Mouse (Mus musculus): ENCODE measurements around the gene Tmem136. TPM values are rescaled to one million over a fixed set of nuclear protein-coding genes. Genes with fewer than 3 reads are reported as not detected.

Tmem136 gene
- 5.7 and 7.8 TPM in 2 replicates for polyA plus RNA-seq (2014; fragmentation: Nextera tagmentation; extraction: Ambion mirVana)

DNA sequence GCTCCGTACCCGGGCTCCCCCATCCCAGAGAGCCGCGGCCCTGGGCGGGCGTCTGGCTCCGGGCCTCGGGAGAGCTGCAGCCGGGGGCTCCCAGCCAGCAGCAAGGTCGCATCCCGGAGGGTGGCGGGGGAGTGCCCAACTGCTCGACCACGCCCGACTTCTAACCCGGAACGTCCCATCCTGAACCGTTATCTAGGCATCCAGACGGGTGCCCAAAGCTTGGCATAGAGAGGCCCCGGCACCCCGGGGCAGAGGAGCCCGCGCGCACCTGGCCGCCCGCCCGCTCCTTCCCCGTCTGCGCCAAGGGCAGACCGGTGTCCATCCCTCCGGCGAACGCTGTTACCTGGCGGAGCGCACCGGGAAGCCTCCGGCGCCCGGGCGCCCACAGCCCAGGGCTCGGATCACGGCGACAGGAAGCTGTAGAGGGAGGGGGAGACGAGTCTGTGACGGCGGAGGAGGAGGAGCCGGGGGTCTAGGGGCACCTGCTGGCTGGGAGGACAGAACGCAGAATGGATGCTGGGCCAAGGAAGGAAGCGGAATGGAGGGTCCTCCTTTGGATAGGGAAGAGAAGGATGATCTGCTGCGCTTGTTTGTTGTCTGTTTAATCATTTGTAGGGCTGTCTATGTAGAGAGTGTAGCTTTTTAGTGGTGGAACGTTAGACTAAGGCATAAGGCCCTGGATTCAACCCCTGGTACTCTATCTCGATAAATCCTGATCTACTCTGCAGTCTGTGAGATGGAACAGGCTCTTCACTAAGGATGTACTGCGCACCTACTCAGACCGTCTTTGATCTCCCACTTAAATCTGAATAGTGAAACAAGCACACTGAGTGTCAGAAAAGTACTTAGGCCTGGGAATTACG is at the start of gene Tmem136:
Gene Tmem136, minus strand, starts transcription at position 437 of the 863 bp plus-strand sequence.
- Histone ChIP-seq H3K27ac (replicated peaks; ENCODE audit: low read depth, low read length) (no peak within 1 kb of the TSS), H3K4me2 (ENCODE audit: low read depth, low read length) (peak within 1 kb of the TSS; percentile 79), H3K9me3 (ENCODE audit: control insufficient read depth, low read length) (no peaks in the 10 kb centered on the region), H3K9ac (ENCODE audit: low read depth, low read length) (peak within 1 kb of the TSS; percentile 84), H3K36me3 (ENCODE audit: control insufficient read depth, insufficient read depth, low read length) (peaks cover 5% of the 10 kb centered on the region), H3K27me3 (replicated peaks; ENCODE audit: control insufficient read depth, insufficient read depth, low read length) (no peaks in the 10 kb centered on the region), H3K4me1 (ENCODE audit: control insufficient read depth, insufficient read depth, low read length) (peaks cover 10% of the 10 kb centered on the region), H3K4me3 (ENCODE audit: low read depth, low read length) (peak within 1 kb of the TSS; percentile 78)
- DNase-seq (ENCODE audit: low spot score) (peak; percentile 78), ATAC-seq (ENCODE audit: low read depth) (peak; percentile 96)
- WGBS, result 5% methylated on average over 44 of the region's 55 CpGs

DNA sequence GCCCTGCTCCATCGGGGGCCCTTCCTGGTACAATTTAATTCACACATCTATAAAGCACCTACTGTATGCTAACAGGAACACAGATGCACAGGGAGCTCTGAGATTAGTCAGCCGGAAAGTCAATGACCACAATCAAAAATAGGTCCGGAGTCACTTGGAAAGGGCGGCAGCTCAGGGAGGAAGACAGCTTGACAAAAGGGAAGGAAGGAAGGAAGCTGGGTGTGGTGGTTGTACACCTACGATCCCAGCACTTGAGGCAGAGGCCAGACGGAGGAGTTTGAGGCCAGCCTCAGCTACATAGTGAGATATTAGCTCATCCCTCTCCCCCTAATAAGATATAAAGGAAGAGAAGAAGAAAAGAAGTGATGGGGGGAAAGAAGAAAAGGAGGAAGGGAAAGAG is 39.6 kb upstream of the Tmem136 start:
- H3K4me3 ChIP-seq (ENCODE audit: low read depth, low read length), result no peak overlapping the region
- H3K9ac ChIP-seq (ENCODE audit: low read depth, low read length), result no peak overlapping the region
- no peak for DNase-seq (ENCODE audit: low spot score)
- H3K4me1 ChIP-seq (ENCODE audit: control insufficient read depth, insufficient read depth, low read length), result no peaks in the 10 kb centered on the region
- no peaks in the 10 kb centered on the region for H3K27me3 ChIP-seq (replicated peaks; ENCODE audit: control insufficient read depth, insufficient read depth, low read length)
- no peaks in the 10 kb centered on the region for H3K36me3 ChIP-seq (ENCODE audit: control insufficient read depth, insufficient read depth, low read length)
- no peak overlapping the region for H3K27ac ChIP-seq (replicated peaks; ENCODE audit: low read depth, low read length)
- H3K9me3 ChIP-seq (ENCODE audit: control insufficient read depth, low read length), result no peaks in the 10 kb centered on the region
- no peak for ATAC-seq (ENCODE audit: low read depth)
- WGBS, result 77% methylated on average over 6 of the region's 6 CpGs
- H3K4me2 ChIP-seq (ENCODE audit: low read depth, low read length), result no peak overlapping the region

DNA sequence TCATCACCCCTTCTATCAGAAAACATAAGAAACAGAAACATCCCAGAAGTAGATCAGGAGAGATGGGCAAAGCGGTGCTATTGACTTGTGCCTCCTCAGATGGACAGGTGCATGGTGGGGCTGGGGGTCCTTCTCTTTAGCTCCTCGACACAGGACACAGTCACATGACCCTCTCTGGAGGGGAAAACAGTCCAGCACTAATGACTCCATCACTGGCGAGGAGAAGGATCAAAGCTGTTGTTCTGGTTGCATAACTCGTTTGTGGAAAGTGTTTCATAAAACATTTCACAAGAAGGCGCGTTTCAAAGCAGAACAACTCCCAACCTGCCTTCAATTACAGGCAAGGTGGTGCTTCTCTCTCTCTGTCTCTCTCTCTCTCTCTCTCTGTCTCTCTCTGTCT is 35.4 kb upstream of the Tmem136 start:
- Histone ChIP-seq H3K36me3 (ENCODE audit: control insufficient read depth, insufficient read depth, low read length) (no peaks in the 10 kb centered on the region), H3K4me1 (ENCODE audit: control insufficient read depth, insufficient read depth, low read length) (peaks cover 3% of the 10 kb centered on the region; the same call in 1 of the 2 replicates), H3K4me3 (ENCODE audit: low read depth, low read length) (no peak overlapping the region), H3K9me3 (ENCODE audit: control insufficient read depth, low read length) (no peaks in the 10 kb centered on the region), H3K27ac (replicated peaks; ENCODE audit: low read depth, low read length) (no peak overlapping the region), H3K4me2 (ENCODE audit: low read depth, low read length) (no peak overlapping the region), H3K27me3 (replicated peaks; ENCODE audit: control insufficient read depth, insufficient read depth, low read length) (no peaks in the 10 kb centered on the region), H3K9ac (ENCODE audit: low read depth, low read length) (no peak overlapping the region)
- ATAC-seq (ENCODE audit: low read depth) (no peak), DNase-seq (ENCODE audit: low spot score) (no peak)
- 80% methylated on average over 6 of the region's 6 CpGs for WGBS

DNA sequence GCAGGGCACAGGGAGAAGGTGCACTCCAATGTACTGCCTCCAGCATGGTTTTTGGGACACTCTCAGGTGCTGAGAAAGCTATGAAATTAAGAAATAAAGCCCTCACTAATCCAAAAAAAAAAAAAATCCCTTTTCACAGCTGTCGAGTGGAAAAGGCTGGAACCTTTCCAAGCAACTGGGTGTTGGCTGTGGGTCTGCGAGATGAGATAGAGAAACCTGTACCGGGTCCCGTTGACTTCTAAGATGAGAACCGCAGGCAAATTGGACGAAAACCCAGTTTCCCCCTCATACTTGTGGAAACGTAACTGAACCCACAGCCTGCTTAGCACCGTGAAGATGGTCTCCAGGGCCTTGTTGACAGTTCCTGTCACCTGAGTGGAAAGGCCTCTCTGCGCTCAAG is 34.6 kb upstream of the Tmem136 start:
- H3K27ac ChIP-seq (replicated peaks; ENCODE audit: low read depth, low read length), result no peak overlapping the region
- ATAC-seq (ENCODE audit: low read depth) (no peak; the same call in 1 of the 2 replicates), DNase-seq (ENCODE audit: low spot score) (peak; percentile 71)
- H3K4me3 ChIP-seq (ENCODE audit: low read depth, low read length), result no peak overlapping the region
- H3K9ac ChIP-seq (ENCODE audit: low read depth, low read length), result no peak overlapping the region
- H3K27me3 ChIP-seq (replicated peaks; ENCODE audit: control insufficient read depth, insufficient read depth, low read length), result no peaks in the 10 kb centered on the region
- WGBS, result 55% methylated on average over 9 of the region's 9 CpGs
- H3K36me3 ChIP-seq (ENCODE audit: control insufficient read depth, insufficient read depth, low read length), result no peaks in the 10 kb centered on the region
- H3K4me1 ChIP-seq (ENCODE audit: control insufficient read depth, insufficient read depth, low read length), result peaks cover 3% of the 10 kb centered on the region; the same call in 1 of the 2 replicates
- no peak overlapping the region for H3K4me2 ChIP-seq (ENCODE audit: low read depth, low read length)
- no peaks in the 10 kb centered on the region for H3K9me3 ChIP-seq (ENCODE audit: control insufficient read depth, low read length)

DNA sequence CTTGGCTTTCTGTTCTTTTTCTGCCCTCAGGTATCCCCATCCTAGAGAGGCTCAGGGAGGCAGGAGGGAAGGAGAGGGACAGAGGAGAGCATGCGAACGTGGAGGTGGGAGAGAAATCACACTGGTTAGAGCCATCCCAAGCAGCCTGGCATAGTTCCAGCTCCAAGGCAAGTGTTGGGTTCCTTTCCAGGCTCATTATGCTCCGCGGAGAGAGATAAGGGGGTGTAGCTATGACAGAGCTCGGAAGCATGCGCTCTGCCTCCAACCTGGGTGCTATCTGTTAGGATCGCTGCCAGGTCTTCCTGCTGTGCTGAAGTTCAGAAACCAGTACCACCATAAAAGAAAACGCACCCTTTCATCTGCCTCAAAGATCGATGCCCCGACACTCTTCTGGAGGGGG is 33.7 kb upstream of the Tmem136 start:
- no peak overlapping the region for H3K4me3 ChIP-seq (ENCODE audit: low read depth, low read length)
- peak; percentile 72 for DNase-seq (ENCODE audit: low spot score)

DNA sequence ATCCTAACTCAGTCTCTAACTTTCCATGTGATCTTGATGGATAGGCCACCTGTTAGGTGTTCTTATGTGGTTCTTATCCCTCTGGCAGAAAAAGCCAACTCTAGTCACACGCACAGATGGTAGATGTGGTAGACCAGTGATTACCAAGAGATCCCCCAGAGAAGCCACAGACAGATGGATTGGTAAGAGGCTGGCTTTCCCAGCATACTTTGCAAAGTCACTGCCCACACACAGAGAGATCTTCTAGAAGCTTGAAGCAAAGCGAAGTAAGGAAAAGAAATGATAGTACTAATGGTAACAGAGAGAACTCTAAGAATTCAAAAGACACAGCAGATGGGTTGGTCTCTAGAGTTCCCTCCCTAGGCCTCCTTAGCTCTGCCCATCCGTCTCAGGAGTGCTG is 33.1 kb upstream of the Tmem136 start:
- H3K4me1 ChIP-seq (ENCODE audit: control insufficient read depth, insufficient read depth, low read length), result peaks cover 3% of the 10 kb centered on the region; the same call in 1 of the 2 replicates
- no peak overlapping the region for H3K4me3 ChIP-seq (ENCODE audit: low read depth, low read length)
- ATAC-seq (ENCODE audit: low read depth) (no peak), DNase-seq (ENCODE audit: low spot score) (no peak)
- no peak overlapping the region for H3K4me2 ChIP-seq (ENCODE audit: low read depth, low read length)
- WGBS, result 69% methylated on average over 3 of the region's 3 CpGs
- no peaks in the 10 kb centered on the region for H3K27me3 ChIP-seq (replicated peaks; ENCODE audit: control insufficient read depth, insufficient read depth, low read length)
- no peaks in the 10 kb centered on the region for H3K36me3 ChIP-seq (ENCODE audit: control insufficient read depth, insufficient read depth, low read length)
- H3K9ac ChIP-seq (ENCODE audit: low read depth, low read length), result no peak overlapping the region
- H3K27ac ChIP-seq (replicated peaks; ENCODE audit: low read depth, low read length), result no peak overlapping the region
- no peaks in the 10 kb centered on the region for H3K9me3 ChIP-seq (ENCODE audit: control insufficient read depth, low read length)

More for the DNA sequence above, 33.7 kb upstream of the Tmem136 start:
- Histone ChIP-seq H3K27ac (replicated peaks; ENCODE audit: low read depth, low read length) (no peak overlapping the region), H3K9me3 (ENCODE audit: control insufficient read depth, low read length) (no peaks in the 10 kb centered on the region), H3K27me3 (replicated peaks; ENCODE audit: control insufficient read depth, insufficient read depth, low read length) (no peaks in the 10 kb centered on the region), H3K36me3 (ENCODE audit: control insufficient read depth, insufficient read depth, low read length) (no peaks in the 10 kb centered on the region), H3K9ac (ENCODE audit: low read depth, low read length) (no peak overlapping the region), H3K4me1 (ENCODE audit: control insufficient read depth, insufficient read depth, low read length) (peaks cover 3% of the 10 kb centered on the region; the same call in 1 of the 2 replicates), H3K4me2 (ENCODE audit: low read depth, low read length) (no peak overlapping the region)
- WGBS, result 58% methylated on average over 10 of the region's 10 CpGs
- 0 out of 2 replicates have a peak, but pooled peaks have one; percentile 55 for ATAC-seq (ENCODE audit: low read depth)

DNA sequence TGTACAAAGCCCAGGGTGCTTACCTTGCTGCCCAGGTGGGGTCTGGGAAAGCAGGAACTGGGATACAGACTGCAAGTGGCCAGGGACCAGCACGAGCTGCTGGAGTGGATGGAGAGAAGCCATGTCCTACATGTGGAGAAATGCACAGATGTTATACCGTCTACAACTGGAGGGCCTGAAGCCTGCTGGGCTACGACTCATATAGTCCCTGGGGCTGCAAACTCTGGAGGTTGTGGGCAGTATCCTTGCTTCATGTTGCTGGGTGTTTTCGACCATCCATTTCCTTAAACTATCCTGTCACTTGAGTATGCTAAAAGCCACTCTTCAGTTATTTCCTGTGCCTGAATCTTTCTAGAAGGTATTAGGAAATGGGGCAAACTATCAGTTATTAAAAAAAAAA is 28.8 kb upstream of the Tmem136 start:
- 84% methylated on average over 4 of the region's 4 CpGs for WGBS
- DNase-seq (ENCODE audit: low spot score) (no peak), ATAC-seq (ENCODE audit: low read depth) (no peak)
- H3K9me3 ChIP-seq (ENCODE audit: control insufficient read depth, low read length), result no peaks in the 10 kb centered on the region
- H3K4me1 ChIP-seq (ENCODE audit: control insufficient read depth, insufficient read depth, low read length), result no peaks in the 10 kb centered on the region; the same call in 1 of the 2 replicates
- H3K9ac ChIP-seq (ENCODE audit: low read depth, low read length), result no peak overlapping the region
- H3K27me3 ChIP-seq (replicated peaks; ENCODE audit: control insufficient read depth, insufficient read depth, low read length), result no peaks in the 10 kb centered on the region
- H3K4me2 ChIP-seq (ENCODE audit: low read depth, low read length), result no peak overlapping the region
- H3K4me3 ChIP-seq (ENCODE audit: low read depth, low read length), result no peak overlapping the region
- H3K27ac ChIP-seq (replicated peaks; ENCODE audit: low read depth, low read length), result no peak overlapping the region
- no peaks in the 10 kb centered on the region for H3K36me3 ChIP-seq (ENCODE audit: control insufficient read depth, insufficient read depth, low read length)

DNA sequence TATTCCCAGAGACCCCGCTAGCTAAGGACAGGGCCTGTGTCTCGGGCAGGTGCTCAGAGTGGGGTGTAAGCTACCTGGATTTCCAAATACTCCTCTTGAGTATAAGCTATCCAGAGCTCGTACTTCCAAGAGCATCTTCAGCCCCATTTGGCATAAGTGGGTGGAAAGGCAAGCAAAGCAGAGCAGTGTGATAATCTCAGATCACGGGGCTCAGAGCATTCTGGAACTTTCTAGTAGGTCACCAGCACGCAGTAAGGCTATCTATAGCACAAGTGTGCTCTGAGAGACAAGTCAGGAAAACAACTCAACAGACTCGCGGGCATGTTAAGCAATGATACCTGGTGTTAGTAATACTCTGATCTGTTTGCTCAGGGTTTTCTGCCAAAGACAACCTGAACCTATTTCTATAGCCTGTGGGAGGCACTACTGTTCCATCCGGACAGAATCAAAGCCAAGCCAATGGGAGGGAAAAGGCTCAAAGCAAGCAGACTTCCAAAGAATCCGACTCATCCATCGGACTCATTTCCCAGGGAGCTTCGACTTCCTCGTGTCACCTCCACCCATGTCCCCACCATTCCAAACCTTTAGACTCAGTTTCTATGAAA is 27.9 kb upstream of the Tmem136 start:
- no peaks in the 10 kb centered on the region for H3K9me3 ChIP-seq (ENCODE audit: control insufficient read depth, low read length)
- H3K27me3 ChIP-seq (replicated peaks; ENCODE audit: control insufficient read depth, insufficient read depth, low read length), result no peaks in the 10 kb centered on the region
- no peaks in the 10 kb centered on the region for H3K36me3 ChIP-seq (ENCODE audit: control insufficient read depth, insufficient read depth, low read length)
- no peak overlapping the region for H3K27ac ChIP-seq (replicated peaks; ENCODE audit: low read depth, low read length)
- DNase-seq (ENCODE audit: low spot score) (peak; percentile 30), ATAC-seq (ENCODE audit: low read depth) (no peak)
- H3K9ac ChIP-seq (ENCODE audit: low read depth, low read length), result no peak overlapping the region
- no peak overlapping the region for H3K4me2 ChIP-seq (ENCODE audit: low read depth, low read length)
- H3K4me1 ChIP-seq (ENCODE audit: control insufficient read depth, insufficient read depth, low read length), result no peaks in the 10 kb centered on the region
- WGBS, result 70% methylated on average over 12 of the region's 12 CpGs
- no peak overlapping the region for H3K4me3 ChIP-seq (ENCODE audit: low read depth, low read length)

Data from embryonic facial prominence, embryonic 14.5 days (tissue).